Mouse (Mus musculus) retina, embryonic 14.5 days (tissue): Measurements from ENCODE around the gene Ccdc3.

Experiments
- DNase-seq: peaks from one replicate; pipeline ENCODE4 v3.0.0-alpha.2; 2015; ENCODE audit warnings: low spot score

Gene Ccdc3

DNA sequence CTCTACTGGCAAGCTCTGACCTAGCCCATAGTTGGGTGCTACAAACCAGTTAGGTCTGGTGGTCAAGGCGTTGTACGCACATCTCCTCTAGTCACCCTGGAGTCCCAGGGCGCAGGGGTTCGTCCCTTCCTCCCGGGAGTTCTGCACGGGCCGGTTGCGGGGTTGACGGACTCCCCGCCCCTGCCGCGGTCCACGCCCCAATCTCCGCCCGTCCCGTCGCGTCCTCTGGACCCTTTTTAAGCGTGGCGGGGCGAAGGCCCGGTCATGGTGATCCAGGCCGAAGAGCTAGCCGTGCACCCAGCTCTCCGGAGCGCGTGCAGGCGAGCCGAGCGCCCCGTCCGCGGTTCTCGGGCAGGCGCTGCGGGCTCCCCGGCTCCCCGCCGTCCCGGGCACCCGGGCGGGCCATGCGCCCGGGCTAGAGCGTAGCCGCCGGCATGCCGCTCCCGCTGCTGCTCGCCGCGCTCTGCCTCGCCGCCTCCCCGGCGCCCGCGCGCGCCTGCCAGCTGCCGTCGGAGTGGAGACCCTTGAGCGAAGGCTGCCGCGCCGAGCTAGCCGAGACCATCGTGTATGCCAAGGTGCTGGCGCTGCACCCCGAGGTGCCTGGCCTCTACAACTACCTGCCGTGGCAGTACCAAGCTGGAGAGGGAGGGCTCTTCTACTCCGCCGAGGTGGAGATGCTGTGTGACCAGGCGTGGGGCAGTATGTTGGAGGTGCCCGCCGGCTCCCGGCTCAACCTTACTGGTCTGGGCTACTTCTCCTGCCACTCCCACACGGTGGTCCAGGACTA is at the start of gene Ccdc3:
TSS of gene Ccdc3 (plus strand) at position 277 of the 787 bp plus-strand sequence.
- peak; percentile 53 for DNase-seq

DNA sequence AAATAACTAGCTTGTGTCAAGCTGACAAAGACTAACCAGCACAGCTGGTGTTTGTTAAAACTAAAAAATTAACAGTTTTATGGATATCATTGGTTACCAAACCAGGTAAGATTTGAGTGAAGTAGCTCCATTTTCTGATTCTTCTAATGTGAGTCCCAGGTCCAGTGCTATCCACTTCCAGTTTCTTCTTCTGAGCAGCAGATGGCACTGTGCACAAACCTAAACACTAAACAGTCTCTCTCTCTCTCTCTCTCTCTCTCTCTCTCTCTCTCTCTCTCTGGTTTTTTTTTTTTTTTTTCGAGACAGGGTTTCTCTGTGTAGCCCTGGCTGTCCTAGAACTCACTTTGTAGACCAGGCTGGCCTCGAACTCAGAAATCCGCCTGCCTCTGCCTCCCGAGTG is 47.2 kb upstream of the Ccdc3 start:
- peak; percentile 68 for DNase-seq

DNA sequence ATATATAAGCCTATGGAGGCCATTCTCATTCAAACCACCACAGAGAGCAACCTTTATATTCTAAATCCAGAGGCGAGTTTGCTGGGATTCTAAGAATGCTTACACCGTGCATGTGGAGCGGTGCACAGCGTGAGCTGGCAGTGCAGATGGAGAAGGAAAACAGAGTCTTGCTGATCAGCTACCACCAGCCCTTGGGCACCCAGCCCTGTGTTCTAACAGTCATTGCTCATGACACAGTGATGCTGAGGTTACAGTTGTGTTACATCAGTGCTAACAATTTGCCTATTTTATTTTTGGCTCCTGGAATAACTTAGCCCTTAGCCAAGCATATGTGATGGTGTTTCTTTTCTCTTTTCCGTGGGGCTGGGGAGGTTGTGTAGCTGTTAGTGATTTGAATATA is 42.7 kb upstream of the Ccdc3 start:
- no peak for DNase-seq

DNA sequence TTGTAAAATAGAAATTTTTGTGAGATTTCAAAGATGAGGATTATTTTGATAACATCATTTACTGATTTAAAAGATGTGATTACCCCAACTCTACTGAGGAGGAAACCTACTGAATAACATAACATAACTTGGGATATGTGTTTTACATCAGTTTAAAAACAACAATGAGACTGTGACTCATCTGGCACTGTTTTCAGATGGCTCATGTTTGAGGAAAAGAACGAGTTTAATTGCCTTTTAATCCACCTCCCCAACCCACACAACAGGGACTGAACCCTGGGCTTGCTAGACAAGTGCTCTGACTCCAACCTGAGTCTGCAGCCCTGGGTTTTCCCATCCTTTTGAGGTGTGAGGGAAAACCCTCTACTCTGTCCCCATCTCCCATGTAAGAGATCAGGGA is 42.3 kb upstream of the Ccdc3 start:
- no peak for DNase-seq

DNA sequence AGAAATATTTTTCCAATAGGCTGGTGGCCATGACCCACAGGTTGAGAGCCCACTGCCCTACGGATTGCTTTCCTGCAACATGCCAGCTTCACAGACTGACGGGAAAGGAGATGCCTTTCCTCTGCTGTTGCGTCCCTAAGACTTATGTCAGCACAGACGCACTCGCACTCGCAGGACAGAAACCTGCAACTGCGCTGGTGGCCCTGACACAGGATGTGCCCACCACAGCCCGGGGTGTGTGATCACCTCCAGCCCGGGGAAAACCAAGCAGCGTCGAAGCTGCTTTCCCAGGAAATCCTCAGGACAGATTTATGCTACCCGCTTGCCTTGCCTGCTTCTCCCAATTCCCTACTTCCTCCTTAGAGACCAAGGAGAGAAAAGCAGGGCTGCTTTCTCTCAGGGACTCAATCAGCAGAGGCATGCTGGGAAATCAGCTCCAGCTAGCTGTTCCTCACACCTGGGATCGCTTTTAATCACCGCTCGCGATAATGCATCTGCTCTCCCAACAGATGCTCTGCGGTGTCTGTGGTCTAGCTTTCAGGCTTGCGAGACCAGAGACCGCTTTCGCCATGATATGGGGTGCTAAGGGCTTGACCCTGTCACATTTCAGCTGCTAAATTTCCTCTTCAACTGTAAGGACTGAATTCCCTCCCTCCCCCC is 39.7 kb upstream of the Ccdc3 start:
- peak; percentile 52 for DNase-seq

GRCm38 (mm10) chr2:5099176-5099575 is 38.4 kb upstream of the Ccdc3 start:
- no peak for DNase-seq

DNA sequence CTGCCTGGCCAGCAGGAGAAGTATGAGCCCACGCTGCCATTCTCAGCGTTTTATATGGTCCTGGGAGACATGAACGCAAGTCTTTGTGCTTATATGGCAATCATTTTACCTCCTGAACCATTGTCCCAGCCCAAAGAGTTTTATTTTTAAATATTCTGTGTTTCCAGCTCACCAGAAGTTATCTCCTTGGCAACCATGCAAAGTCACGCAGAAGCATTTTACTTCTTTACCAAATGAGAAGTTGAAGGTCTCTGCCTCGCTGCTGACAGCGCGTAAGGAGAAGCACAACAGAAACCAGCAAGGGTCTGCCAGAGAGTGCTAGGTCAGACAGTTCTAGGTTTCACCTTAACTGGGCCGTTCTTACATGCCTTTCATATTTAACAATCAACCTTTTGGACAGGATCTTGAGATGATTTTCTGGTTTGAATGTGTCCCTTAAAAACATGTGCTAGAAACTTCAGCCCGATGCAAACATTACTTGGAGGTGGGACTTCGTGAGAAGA is 35.8 kb upstream of the Ccdc3 start:
- no peak for DNase-seq

DNA sequence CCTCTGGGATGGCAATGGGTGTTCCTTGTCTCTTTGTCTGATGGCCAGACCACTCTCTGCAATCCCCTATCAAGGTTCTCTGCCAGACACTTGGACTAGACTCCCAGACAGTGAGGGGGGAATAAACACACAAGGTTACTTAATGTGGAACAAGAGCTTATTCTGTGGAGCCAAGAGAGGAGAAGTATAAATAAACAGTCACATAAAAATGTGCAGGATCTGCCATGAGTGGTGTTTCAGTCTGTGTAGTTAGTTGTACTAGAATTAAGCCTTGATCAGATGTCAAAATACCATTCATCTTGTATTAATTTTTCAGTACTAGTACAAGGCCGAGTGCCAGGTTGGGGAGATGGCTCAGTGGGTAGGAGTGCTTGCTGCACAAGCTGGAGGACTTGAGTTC is 34.7 kb upstream of the Ccdc3 start:
- DNase-seq, result no peak

GRCm38 (mm10) chr2:5112785-5113291 is 24.7 kb upstream of the Ccdc3 start:
- no peak for DNase-seq

DNA sequence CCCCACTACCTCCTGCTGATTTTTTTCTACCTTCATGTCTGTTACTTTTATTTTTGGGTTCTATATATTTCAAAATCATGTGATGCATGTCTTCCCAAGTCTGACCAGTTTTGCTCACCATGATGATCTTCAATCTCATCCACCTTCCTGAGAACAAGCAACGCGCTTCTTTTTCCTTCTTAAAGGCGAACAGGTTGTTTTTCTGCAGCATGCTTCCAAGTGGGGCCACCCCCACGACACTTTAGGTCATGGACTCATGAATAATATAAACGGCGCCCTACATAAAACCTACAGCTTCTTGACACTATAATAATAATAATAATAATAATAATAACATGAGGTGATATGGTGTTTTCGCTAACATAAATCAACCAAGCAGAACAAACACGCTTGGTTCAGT is 23.2 kb upstream of the Ccdc3 start:
- DNase-seq, result no peak

DNA sequence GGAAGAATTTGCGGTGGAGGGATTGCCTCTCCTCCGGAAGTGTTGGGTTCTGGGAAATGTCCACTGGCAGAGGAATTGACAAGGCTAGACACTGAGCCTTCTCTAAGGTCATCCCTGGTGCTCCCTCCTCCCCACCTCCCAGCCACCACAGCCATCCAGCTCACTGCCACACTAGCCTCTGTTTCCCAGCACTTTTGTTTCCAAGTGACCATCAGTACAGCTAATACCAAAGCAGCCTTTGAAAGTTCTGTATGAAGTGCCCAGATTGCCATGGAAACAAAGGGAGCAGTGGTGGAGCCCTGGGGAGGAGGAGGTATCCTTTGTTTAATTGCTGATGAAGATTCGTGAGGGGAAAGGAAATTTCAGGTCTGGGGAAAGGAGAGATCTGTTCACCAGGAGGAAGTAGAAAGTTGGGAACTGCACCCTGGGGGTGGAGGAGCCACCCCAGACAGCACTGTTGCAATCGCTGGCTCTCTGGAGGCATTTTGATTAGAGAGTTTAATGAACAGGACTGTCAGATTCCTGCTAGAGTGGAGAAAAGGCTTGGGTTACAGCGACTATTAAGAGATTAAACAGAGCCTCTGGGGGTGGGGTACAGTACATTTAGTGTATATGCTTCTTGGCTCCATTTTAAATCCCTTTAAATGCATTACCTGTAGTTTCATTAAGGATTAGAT is 20.6 kb upstream of the Ccdc3 start:
- no peak for DNase-seq

DNA sequence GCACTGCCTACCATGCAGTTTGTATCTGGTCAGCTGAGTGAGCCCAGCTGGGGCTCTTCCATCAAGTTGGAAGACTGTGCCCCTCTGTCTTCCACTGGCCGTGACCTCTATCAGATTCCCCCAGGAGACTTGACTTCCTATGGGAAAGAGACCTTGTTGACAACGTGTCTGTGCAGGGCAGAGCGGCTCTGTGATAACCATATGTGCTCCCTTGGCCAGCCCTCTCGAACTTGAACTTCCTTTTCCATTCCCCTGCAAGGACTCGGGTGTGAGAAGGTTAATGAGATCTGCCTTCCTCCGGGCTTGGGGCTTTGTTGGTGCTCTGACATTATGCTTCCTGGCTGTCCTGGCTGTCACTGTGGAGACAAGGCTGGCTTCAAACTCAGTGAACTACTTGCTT is 12.1 kb upstream of the Ccdc3 start:
- DNase-seq, result no peak

GRCm38 (mm10) chr2:5127369-5127768 is 10.2 kb upstream of the Ccdc3 start:
- DNase-seq, result no peak

DNA sequence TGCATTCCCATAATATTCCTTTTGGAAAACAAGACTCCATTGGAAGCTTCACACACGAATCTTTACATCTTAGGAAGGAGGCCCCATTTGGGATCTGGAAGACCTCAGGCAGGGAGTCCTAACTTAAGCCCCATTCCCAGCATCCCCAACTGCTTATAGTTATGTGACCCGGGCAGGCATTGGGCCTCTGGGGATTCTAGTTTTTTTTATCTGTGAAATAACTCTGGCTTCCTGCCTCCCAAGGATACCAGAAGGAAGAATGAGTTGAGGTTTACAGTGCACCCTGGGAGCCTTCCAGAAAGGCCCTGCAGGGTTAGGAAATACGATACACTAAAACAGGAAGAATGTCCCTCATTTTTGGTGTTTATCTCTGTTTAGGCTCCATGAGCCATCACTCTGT is 8.5 kb upstream of the Ccdc3 start:
- DNase-seq, result no peak

- DNase-seq, result no peak
These were observed 5.5 kb upstream of the Ccdc3 start for GRCm38 (mm10) chr2:5132046-5132445.

GRCm38 (mm10) chr2:5134959-5135743 is 2.4 kb upstream of the Ccdc3 start:
- DNase-seq, result no peak

DNA sequence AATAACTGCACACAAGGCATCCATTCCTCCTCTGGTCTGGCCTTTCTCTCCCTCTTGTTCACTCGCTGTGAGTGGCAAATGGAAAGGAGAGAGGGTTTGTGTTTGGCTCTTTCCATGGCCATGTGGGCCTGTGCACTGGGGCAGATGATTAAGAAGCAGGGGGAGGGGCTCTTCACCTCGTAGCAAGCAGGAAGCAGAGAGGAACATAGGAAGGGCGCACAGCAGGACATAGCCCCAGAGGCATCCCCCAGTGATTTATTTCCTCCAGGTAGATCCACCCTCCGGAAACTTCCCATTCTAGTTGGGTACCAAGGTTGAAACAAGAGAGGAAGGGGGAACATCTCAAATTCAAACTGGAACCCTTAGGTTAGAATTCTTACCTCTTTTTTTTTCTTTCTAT is 2.4 kb downstream of the Ccdc3 start:
- DNase-seq, result no peak

DNA sequence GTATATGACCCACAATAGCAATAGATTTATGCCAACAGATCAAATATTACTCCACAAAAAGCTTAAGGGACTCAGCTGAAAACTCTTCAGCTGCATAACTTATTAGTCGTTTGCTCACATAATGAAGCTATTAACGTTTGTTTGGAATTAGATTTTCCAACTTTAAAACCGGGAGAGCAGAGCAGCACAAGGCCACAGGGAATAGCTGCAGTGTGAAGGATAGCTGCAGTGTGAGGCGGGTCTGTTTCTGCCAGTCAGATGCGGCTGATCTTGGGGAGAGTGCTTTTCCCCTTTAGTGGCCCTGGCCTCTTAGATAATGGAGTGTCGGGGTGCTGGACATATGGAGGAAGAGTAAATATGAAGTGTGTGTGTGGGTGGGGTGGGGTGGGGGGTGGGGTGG is 6.9 kb downstream of the Ccdc3 start:
- DNase-seq, result no peak

- DNase-seq, result no peak
These were observed 10.3 kb downstream of the Ccdc3 start for GRCm38 (mm10) chr2:5147907-5148306.

- DNase-seq, result no peak
These were observed 17.1 kb downstream of the Ccdc3 start for GRCm38 (mm10) chr2:5154711-5155110.

DNA sequence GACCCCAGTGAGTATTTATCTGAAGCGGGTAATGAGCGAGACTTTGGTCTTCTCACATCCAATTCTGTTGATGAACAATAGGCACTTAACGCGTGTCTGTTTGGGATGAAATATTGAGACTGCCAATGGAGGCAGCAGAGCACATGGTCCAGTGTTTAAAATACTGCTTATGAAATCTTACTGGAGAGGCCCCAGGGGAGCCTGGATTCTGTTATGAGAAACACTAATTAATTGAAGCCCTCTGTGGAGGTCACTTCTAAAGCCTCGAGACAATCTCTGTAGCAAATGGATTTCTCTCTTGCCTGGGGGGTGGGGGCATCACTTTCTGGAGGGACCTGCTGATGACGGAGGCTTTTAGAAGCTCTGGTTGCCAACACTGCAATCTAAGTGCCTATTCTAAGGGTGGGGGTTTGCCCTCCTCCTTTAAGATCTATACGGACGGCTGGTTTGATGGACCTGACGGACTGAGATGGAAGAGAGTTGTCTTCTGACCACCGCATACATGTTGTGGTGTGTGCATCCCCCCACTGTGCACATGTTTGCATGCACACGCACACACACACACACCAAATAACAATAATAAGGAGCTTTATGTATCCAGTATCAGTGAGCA is 22.8 kb downstream of the Ccdc3 start:
- DNase-seq, result peak; percentile 10
